Mouse (Mus musculus) cerebellum, adult 9-10 months (tissue): ENCODE measurements around the gene Keg1.
"Not testable (repeated sequence)": the region's sequence is repeated elsewhere in the genome, so short reads cannot be mapped to it uniquely, and the experiment has no call there.

Experiments
- DNase-seq: peaks from one replicate; pipeline ENCODE4 v3.0.0; 2022

Gene Keg1

GRCm38 (mm10) chr19:12695590-12695989 lies at the start of gene Keg1:
Gene Keg1, plus strand, starts transcription at chr19:12695786.
- no peak for DNase-seq

- DNase-seq = no peak
Measured at GRCm38 (mm10) chr19:12649511-12649910, 46.1 kb upstream of the Keg1 start.

GRCm38 (mm10) chr19:12666156-12666555 lies 29.4 kb upstream of the Keg1 start:
- no peak for DNase-seq

GRCm38 (mm10) chr19:12668601-12669000 lies 27.0 kb upstream of the Keg1 start:
- not testable (repeated sequence) for DNase-seq

GRCm38 (mm10) chr19:12670139-12670538 lies 25.4 kb upstream of the Keg1 start, which contains the start of gene Olfr1442:
Gene Olfr1442, plus strand, starts transcription at chr19:12670439.
- no peak for DNase-seq

GRCm38 (mm10) chr19:12671051-12671450 lies 24.5 kb upstream of the Keg1 start:
- DNase-seq = no peak

- DNase-seq = no peak
Measured at GRCm38 (mm10) chr19:12677812-12678211, 17.8 kb upstream of the Keg1 start, which contains the start of gene Olfr1443. Gene Olfr1443, plus strand, starts transcription at chr19:12678112.

GRCm38 (mm10) chr19:12684638-12685037 lies 10.9 kb upstream of the Keg1 start:
- DNase-seq = no peak

- no peak for DNase-seq
Measured at GRCm38 (mm10) chr19:12685231-12685630, 10.4 kb upstream of the Keg1 start.

GRCm38 (mm10) chr19:12696221-12696620 lies 635 bp downstream of the Keg1 start:
- DNase-seq = no peak

GRCm38 (mm10) chr19:12708458-12708857 lies 12.9 kb downstream of the Keg1 start:
- no peak for DNase-seq

- DNase-seq = no peak
Measured at GRCm38 (mm10) chr19:12708986-12709385, 13.4 kb downstream of the Keg1 start.

- no peak for DNase-seq
Measured at GRCm38 (mm10) chr19:12719189-12719588, 23.6 kb downstream of the Keg1 start.

GRCm38 (mm10) chr19:12720463-12720862 lies 24.9 kb downstream of the Keg1 start:
- no peak for DNase-seq

- DNase-seq = not testable (repeated sequence)
Measured at GRCm38 (mm10) chr19:12720919-12721318, 25.3 kb downstream of the Keg1 start.

- not testable (repeated sequence) for DNase-seq
Measured at GRCm38 (mm10) chr19:12721596-12721995, 26.0 kb downstream of the Keg1 start.

GRCm38 (mm10) chr19:12722308-12722707 lies 26.7 kb downstream of the Keg1 start:
- peak; percentile 16 for DNase-seq

- no peak for DNase-seq
Measured at GRCm38 (mm10) chr19:12725851-12726250, 30.3 kb downstream of the Keg1 start.

- DNase-seq = no peak
Measured at GRCm38 (mm10) chr19:12731036-12731435, 35.5 kb downstream of the Keg1 start.

- no peak for DNase-seq
Measured at GRCm38 (mm10) chr19:12731950-12732349, 36.4 kb downstream of the Keg1 start.

- DNase-seq = no peak
Measured at GRCm38 (mm10) chr19:12756286-12756685, 60.7 kb downstream of the Keg1 start.

GRCm38 (mm10) chr19:12758936-12759478 lies 63.4 kb downstream of the Keg1 start:
- DNase-seq = no peak

GRCm38 (mm10) chr19:12759656-12760055 lies 64.1 kb downstream of the Keg1 start:
- DNase-seq = peak; percentile 80

- no peak for DNase-seq
Measured at GRCm38 (mm10) chr19:12762212-12763130, 66.9 kb downstream of the Keg1 start.
